Mouse (Mus musculus): Measurements from ENCODE around the gene Ltc4s.

- TF ChIP-seq CTCF (IDR thresholded peaks at IDR 0.05; ENCODE audit: control insufficient read depth, insufficient read depth, insufficient read length) (no peak), MAX (IDR thresholded peaks at IDR 0.05) (no peak), MYOG (IDR thresholded peaks at IDR 0.05; ENCODE audit: control insufficient read depth, extremely low read depth, insufficient read length) (no peak), USF1 (IDR thresholded peaks at IDR 0.05; ENCODE audit: low read depth) (no peak), FOSL1 (IDR thresholded peaks at IDR 0.05; ENCODE audit: insufficient read depth, low read length, poor library complexity, severe bottlenecking) (no peak), CEBPB (IDR thresholded peaks at IDR 0.05; ENCODE audit: low read depth) (no peak)
Observed at GRCm38 (mm10) chr11:50279005-50279404, 40.6 kb upstream of the Ltc4s start.

Measured in C2C12 (cell line).